Mouse (Mus musculus): Measurements from ENCODE around the gene Pilrb2.

DNA sequence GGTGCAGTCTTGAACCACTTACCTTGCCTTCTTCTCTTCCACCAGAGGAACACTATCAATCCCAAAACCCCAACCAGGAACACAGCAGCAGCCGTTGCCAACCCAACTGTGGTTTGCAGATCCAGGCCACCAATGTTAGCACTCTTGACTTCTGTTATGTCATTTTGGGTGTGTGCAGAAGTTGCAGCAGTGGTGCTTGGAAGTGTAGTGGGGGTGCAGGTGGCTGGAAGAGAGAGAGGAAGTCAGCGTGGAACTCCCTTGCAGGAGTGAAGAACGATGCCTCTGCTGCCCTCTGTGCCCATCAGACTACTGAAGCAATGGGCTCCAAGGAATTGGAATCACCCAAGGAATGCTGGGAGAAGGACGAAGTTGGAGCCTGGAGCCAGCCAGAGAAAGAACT is 40.5 kb downstream of the Pilrb2 start:
- no peak for TF ChIP-seq CTCF (IDR thresholded peaks at IDR 0.05)
- no peak for TF ChIP-seq POLR2A (IDR thresholded peaks at IDR 0.05; ENCODE audit: insufficient read depth, low read depth, low read length)
- TF ChIP-seq EP300 (IDR thresholded peaks at IDR 0.05; ENCODE audit: insufficient read depth, low read depth, low read length): no peak

All from heart, adult 2 months (tissue).